14 mouse cellular contexts compared by ENCODE assay signal in the genomic region with DNA sequence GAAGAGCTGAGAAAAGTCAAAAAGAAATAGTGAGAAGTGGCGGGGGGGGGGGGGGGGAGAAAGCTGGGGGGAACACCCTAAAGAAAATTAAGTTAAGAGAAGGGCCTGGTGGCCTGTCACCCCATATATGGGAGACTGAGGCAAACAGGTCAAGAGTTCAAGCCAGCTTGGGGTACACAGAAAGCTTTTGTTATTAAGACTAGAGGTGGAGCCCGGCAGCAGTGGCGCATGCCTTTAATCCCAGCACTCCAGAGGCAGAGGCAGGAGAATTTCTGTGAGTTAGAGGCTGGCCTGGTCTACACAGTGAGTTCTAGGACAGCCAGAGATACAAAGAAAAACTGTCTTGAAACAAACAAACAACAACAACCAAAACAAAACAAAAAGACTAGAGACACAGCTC. TPM values are rescaled to one million over a fixed set of nuclear protein-coding genes. Genes with fewer than 3 reads are reported as not detected.
A peak's percentile ranks its signal among the peaks of the same experiment; 100 is the strongest.
DNase-seq lines count a peak whose midpoint lies in the region; ATAC-seq and TF ChIP-seq lines count a peak whose summit lies in the region.
"Had no signal": no experiment of that assay in that cellular context is flagged by ENCODE, and none has a peak within 500 bp of the region (broad histone marks: within the 10 kb centered on the region; RNA-seq: fewer than 3 reads in every experiment).

No protein-coding gene starts in this region.

- no peak for ATAC-seq in kidney, embryonic 16.5 days (ENCODE audit: low FRiP score, low TSS enrichment)
- no peak for ATAC-seq in liver, embryonic 13.5 days (ENCODE audit: low read depth)
- no peak for ATAC-seq in forebrain, embryonic 13.5 days

- in situ Hi-C loops in ES-E14 (cut with MboI; ENCODE audit: low sequenced_read_pairs in 2 of 2, unreplicated experiment in 2 of 2), result no loop called here

- H3K27ac ChIP-seq in kidney, embryonic 16.5 days (ENCODE audit: low read length), result peak overlapping the region; percentile 86
- peak overlapping the region; percentile 47; the same call in 1 of the 2 replicates for H3K27ac ChIP-seq in ES-E14 (ENCODE audit: insufficient read depth, low read depth, low read length, poor library complexity, severe bottlenecking)
- peak overlapping the region; percentile 40; the same call in 1 of the 2 replicates for H3K27ac ChIP-seq in embryonic facial prominence, embryonic 10.5 days (replicated peaks)
- peak overlapping the region; percentile 66 for H3K27ac ChIP-seq in liver, embryonic 13.5 days
- no peak overlapping the region for H3K27ac ChIP-seq in forebrain, embryonic 13.5 days

- peaks cover 37% of the 10 kb centered on the region for H3K4me1 ChIP-seq in kidney, embryonic 16.5 days (ENCODE audit: insufficient read depth, low read length)
- H3K4me1 ChIP-seq in ES-E14 (ENCODE audit: control insufficient read depth in 2 of 2, insufficient read depth in 2 of 2, low read length in 2 of 2, poor library complexity in 1 of 2), result peaks cover 12 to 25% of the 10 kb centered on the region in 2 experiments
- peaks cover 44% of the 10 kb centered on the region for H3K4me1 ChIP-seq in embryonic facial prominence, embryonic 10.5 days
- H3K4me1 ChIP-seq in liver, embryonic 13.5 days (replicated peaks), result peaks cover 67% of the 10 kb centered on the region
- H3K4me1 ChIP-seq in forebrain, embryonic 13.5 days, result peaks cover 15% of the 10 kb centered on the region

- 0 out of 2 replicates have a peak overlapping the region, but pooled peaks have one; percentile 36 for H3K4me2 ChIP-seq in kidney, embryonic 16.5 days (replicated peaks; ENCODE audit: low read depth, low read length)
- H3K4me2 ChIP-seq in liver, embryonic 13.5 days, result peak overlapping the region; percentile 40
- H3K4me2 ChIP-seq in forebrain, embryonic 13.5 days, result no peak overlapping the region
- H3K4me2 ChIP-seq: midbrain, embryonic 11.5 days had no signal

- no peaks in the 10 kb centered on the region for H3K9me3 ChIP-seq in kidney, embryonic 16.5 days (ENCODE audit: low read length)
- no peaks in the 10 kb centered on the region for H3K9me3 ChIP-seq in ES-E14 (ENCODE audit: control insufficient read depth, insufficient read depth, low read depth, low read length)
- H3K9me3 ChIP-seq in embryonic facial prominence, embryonic 10.5 days, result no peaks in the 10 kb centered on the region
- H3K9me3 ChIP-seq in liver, embryonic 13.5 days (replicated peaks), result no peaks in the 10 kb centered on the region
- H3K9me3 ChIP-seq in forebrain, embryonic 13.5 days (replicated peaks), result no peaks in the 10 kb centered on the region
- H3K9me3 ChIP-seq: G1E had no signal

- H3K9ac ChIP-seq in kidney, embryonic 16.5 days (replicated peaks; ENCODE audit: low read length), result no peak overlapping the region
- H3K9ac ChIP-seq in ES-E14 (ENCODE audit: insufficient read depth, low read depth, low read length, poor library complexity, severe bottlenecking), result no peak overlapping the region
- 0 out of 2 replicates have a peak overlapping the region, but pooled peaks have one; percentile 40 for H3K9ac ChIP-seq in liver, embryonic 13.5 days
- no peak overlapping the region for H3K9ac ChIP-seq in forebrain, embryonic 13.5 days

- DNase-seq in kidney, postnatal 14 days, result no peak
- no peak for DNase-seq in ES-E14 (ENCODE audit: low read depth, low spot score)
- no peak for DNase-seq in embryonic facial prominence, embryonic 10.5 days (ENCODE audit: low spot score)
- DNase-seq in liver, embryonic 13.5 days, result no peak
- DNase-seq in ovary, adult 18-20 months (ENCODE audit: low spot score), result no peak
- no peak for DNase-seq in right cerebral cortex, adult 2 months (ENCODE audit: low spot score in 2 of 2)
- DNase-seq: cerebellum, postnatal 10 days had no signal

- 98% methylated on average over 2 of the region's 3 CpGs for WGBS in kidney, embryonic 16.5 days
- 79% methylated on average over 3 of the region's 3 CpGs for WGBS in embryonic facial prominence, embryonic 10.5 days
- 53% methylated on average over 3 of the region's 3 CpGs for WGBS in liver, embryonic 13.5 days (ENCODE audit: insufficient replicate concordance)
- WGBS in forebrain, embryonic 13.5 days, result 88% methylated on average over 3 of the region's 3 CpGs

- H3K36me3 ChIP-seq in kidney, embryonic 16.5 days (ENCODE audit: insufficient read depth, low read length), result peaks cover 14% of the 10 kb centered on the region
- peaks cover 15% of the 10 kb centered on the region for H3K36me3 ChIP-seq in ES-E14 (ENCODE audit: control insufficient read depth, insufficient read depth, low read length, poor library complexity, severe bottlenecking)
- peaks cover 14% of the 10 kb centered on the region for H3K36me3 ChIP-seq in embryonic facial prominence, embryonic 10.5 days (replicated peaks)
- H3K36me3 ChIP-seq in liver, embryonic 13.5 days, result peaks cover 14% of the 10 kb centered on the region
- peaks cover 14% of the 10 kb centered on the region for H3K36me3 ChIP-seq in forebrain, embryonic 13.5 days (ENCODE audit: poor library complexity, severe bottlenecking)

- H3K4me3 ChIP-seq in kidney, embryonic 16.5 days (ENCODE audit: low read length), result no peak overlapping the region
- no peak overlapping the region for H3K4me3 ChIP-seq in ES-E14 (ENCODE audit: insufficient read depth in 1 of 2, low read depth in 1 of 2, low read length in 2 of 2, poor library complexity in 1 of 2, severe bottlenecking in 1 of 2)
- H3K4me3 ChIP-seq in embryonic facial prominence, embryonic 10.5 days, result no peak overlapping the region
- no peak overlapping the region for H3K4me3 ChIP-seq in liver, embryonic 13.5 days (replicated peaks)
- H3K4me3 ChIP-seq in forebrain, embryonic 13.5 days, result no peak overlapping the region

- no peaks in the 10 kb centered on the region for H3K27me3 ChIP-seq in kidney, embryonic 16.5 days (ENCODE audit: insufficient read depth, low read length)
- no peaks in the 10 kb centered on the region for H3K27me3 ChIP-seq in embryonic facial prominence, embryonic 10.5 days (replicated peaks; ENCODE audit: low read depth, poor library complexity, severe bottlenecking)
- no peaks in the 10 kb centered on the region for H3K27me3 ChIP-seq in liver, embryonic 13.5 days
- H3K27me3 ChIP-seq in forebrain, embryonic 13.5 days, result no peaks in the 10 kb centered on the region

TF ChIP-seq in ES-E14, 5 proteins besides CTCF, POLR2A, EP300 and RAD21:
- no peak for TF ChIP-seq ZC3H11A (IDR thresholded peaks at IDR 0.05; ENCODE audit: borderline replicate concordance, low read depth, low read length)
- no peak for TF ChIP-seq ZNF384 (IDR thresholded peaks at IDR 0.05; ENCODE audit: low read depth, low read length)
- no peak for TF ChIP-seq CHD2 (IDR thresholded peaks at IDR 0.05; ENCODE audit: low read depth, low read length)
- no peak for TF ChIP-seq MAFK (IDR thresholded peaks at IDR 0.05; ENCODE audit: insufficient read depth, low read depth, low read length)
- no peak for TF ChIP-seq HCFC1 (IDR thresholded peaks at IDR 0.05; ENCODE audit: borderline replicate concordance, insufficient read depth, low read length)

RNA-seq across cellular contexts. Expression of a gene that starts 7.3 kb away (rescaled TPM):
- 191 and 197 TPM in 2 replicates for polyA plus RNA-seq in kidney, embryonic 16.5 days (2015; fragmentation: Nextera tagmentation; extraction: Ambion mirVana)
- total RNA-seq in ES-E14 (2012; rRNA removed), result 128 and 161 TPM in 2 replicates
- 31.2 and 34.9 TPM in 2 replicates for polyA plus RNA-seq in embryonic facial prominence, embryonic 10.5 days (2016; fragmentation: Nextera tagmentation; extraction: Ambion mirVana)
- 29.7 and 29.9 TPM in 2 replicates for polyA plus RNA-seq in liver, embryonic 13.5 days (2015; fragmentation: Nextera tagmentation; extraction: Ambion mirVana)
- 49.1 and 51.0 TPM in 2 replicates for polyA plus RNA-seq in forebrain, embryonic 13.5 days (2015; fragmentation: Nextera tagmentation; extraction: Ambion mirVana)

RNA-seq across cellular contexts. Expression of a gene that starts 11.7 kb away (rescaled TPM):
- 1.3 TPM in 2 replicates for polyA plus RNA-seq in kidney, embryonic 16.5 days (2015; fragmentation: Nextera tagmentation; extraction: Ambion mirVana)
- total RNA-seq in ES-E14 (2012; rRNA removed), result 1.8 and 2.0 TPM in 2 replicates
- polyA plus RNA-seq in embryonic facial prominence, embryonic 10.5 days (2016; fragmentation: Nextera tagmentation; extraction: Ambion mirVana), result 1.6 and 1.9 TPM in 2 replicates
- 0.29 TPM in 1 of 2 replicates, not detected in the other for polyA plus RNA-seq in liver, embryonic 13.5 days (2015; fragmentation: Nextera tagmentation; extraction: Ambion mirVana)
- 1.2 and 1.3 TPM in 2 replicates for polyA plus RNA-seq in forebrain, embryonic 13.5 days (2015; fragmentation: Nextera tagmentation; extraction: Ambion mirVana)
- total RNA-seq: adrenal gland, adult 2 months; G1E; left cerebral cortex, postnatal 10 days had no signal
- polyA plus RNA-seq: adrenal gland, adult 2 months; G1E; small intestine, adult 2 months had no signal

RNA-seq across cellular contexts. Expression of a gene that starts 28.9 kb away (rescaled TPM):
- polyA plus RNA-seq in kidney, embryonic 16.5 days (2015; fragmentation: Nextera tagmentation; extraction: Ambion mirVana), result 32.1 and 35.8 TPM in 2 replicates
- 5.7 and 8.1 TPM in 2 replicates for total RNA-seq in ES-E14 (2012; rRNA removed)
- 30.0 and 33.1 TPM in 2 replicates for polyA plus RNA-seq in embryonic facial prominence, embryonic 10.5 days (2016; fragmentation: Nextera tagmentation; extraction: Ambion mirVana)
- polyA plus RNA-seq in liver, embryonic 13.5 days (2015; fragmentation: Nextera tagmentation; extraction: Ambion mirVana), result 13.0 and 13.5 TPM in 2 replicates
- 37.5 and 40.2 TPM in 2 replicates for polyA plus RNA-seq in forebrain, embryonic 13.5 days (2015; fragmentation: Nextera tagmentation; extraction: Ambion mirVana)

RNA-seq across cellular contexts. Expression of a gene that starts 31.3 kb away (rescaled TPM):
- 2.2 and 2.3 TPM in 2 replicates for polyA plus RNA-seq in kidney, embryonic 16.5 days (2015; fragmentation: Nextera tagmentation; extraction: Ambion mirVana)
- total RNA-seq in ES-E14 (2012; rRNA removed), result 0.67 and 1.1 TPM in 2 replicates
- polyA plus RNA-seq in embryonic facial prominence, embryonic 10.5 days (2016; fragmentation: Nextera tagmentation; extraction: Ambion mirVana), result 0.66 and 0.99 TPM in 2 replicates
- 0.12 and 0.14 TPM in 2 replicates for polyA plus RNA-seq in liver, embryonic 13.5 days (2015; fragmentation: Nextera tagmentation; extraction: Ambion mirVana)
- polyA plus RNA-seq in forebrain, embryonic 13.5 days (2015; fragmentation: Nextera tagmentation; extraction: Ambion mirVana), result 6.6 and 6.7 TPM in 2 replicates

RNA-seq across cellular contexts. Expression of a gene that starts 35.8 kb away (rescaled TPM):
- polyA plus RNA-seq in kidney, embryonic 16.5 days (2015; fragmentation: Nextera tagmentation; extraction: Ambion mirVana), result 6.9 and 7.1 TPM in 2 replicates
- 2.6 and 4.6 TPM in 2 replicates for total RNA-seq in ES-E14 (2012; rRNA removed)
- 5.2 and 5.6 TPM in 2 replicates for polyA plus RNA-seq in embryonic facial prominence, embryonic 10.5 days (2016; fragmentation: Nextera tagmentation; extraction: Ambion mirVana)
- 0.73 and 0.87 TPM in 2 replicates for polyA plus RNA-seq in liver, embryonic 13.5 days (2015; fragmentation: Nextera tagmentation; extraction: Ambion mirVana)
- 6.9 and 7.2 TPM in 2 replicates for polyA plus RNA-seq in forebrain, embryonic 13.5 days (2015; fragmentation: Nextera tagmentation; extraction: Ambion mirVana)
